Mouse (Mus musculus): ENCODE measurements at regions not wholly inside any gene's neighbourhood (a gene's known extent, or its start where the extent isn't known, plus 50 kb on each side); places are given as distances from the start of the nearest gene placed in this dataset.

DNA sequence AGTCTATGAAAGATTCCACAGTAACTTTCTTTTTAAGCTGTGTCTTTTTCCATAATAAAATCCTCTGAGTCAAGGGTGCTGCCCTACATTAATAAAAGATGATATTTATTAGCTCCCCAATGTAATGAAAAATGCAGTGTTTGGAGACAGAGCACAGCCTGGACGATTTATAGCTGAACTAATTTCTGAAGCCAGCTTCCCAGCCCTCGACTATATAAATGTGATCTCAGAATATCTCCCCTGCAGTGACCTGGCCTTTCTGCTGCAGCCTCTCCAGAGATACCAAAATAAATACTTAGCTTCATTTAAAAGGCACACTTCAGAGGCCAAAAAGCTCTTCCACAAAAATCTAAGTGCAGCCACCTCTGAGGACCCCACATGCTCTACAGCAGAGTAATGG lies 534.7 kb downstream of the Zfp619 start:
- DNase-seq: no peak

DNA sequence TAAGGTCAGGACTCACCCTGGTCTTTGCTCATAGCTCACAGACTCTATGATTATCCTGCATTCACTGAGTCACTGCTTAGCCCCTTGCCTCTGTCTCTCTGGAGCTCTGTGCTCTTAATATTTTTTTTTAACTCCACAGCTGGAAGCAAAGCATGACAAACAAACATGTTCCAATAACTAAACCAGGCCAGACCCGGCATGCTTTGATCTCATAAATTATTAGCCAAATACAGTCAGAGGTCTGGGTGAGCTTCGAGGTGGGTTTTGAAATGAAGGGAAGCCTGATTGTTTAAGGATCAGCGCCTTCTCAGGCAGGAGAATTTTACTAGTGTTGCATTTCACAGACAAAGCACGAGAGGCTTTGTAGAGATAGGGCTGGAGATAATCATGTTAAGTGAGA lies 541.3 kb downstream of the Zfp619 start:
- DNase-seq: no peak

DNA sequence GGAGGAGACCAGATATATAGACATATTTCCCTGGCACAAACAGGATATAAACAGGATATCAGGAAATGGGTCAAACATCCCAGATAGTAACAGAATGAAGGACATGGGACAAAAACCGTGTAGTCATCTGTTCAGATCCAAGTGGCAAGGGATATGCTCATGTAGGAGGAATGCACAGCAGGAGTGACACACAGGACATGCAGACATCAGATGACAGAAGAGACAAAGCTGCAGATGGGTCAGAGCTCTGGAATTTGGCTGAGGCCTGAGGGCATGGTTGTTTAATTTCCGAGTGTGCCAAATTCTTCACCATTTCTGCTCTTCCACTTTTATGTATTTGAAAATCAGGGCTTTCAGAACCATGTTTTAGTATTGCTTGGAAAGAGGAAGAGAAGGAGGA lies 547.1 kb downstream of the Zfp619 start:
- DNase-seq: no peak

DNA sequence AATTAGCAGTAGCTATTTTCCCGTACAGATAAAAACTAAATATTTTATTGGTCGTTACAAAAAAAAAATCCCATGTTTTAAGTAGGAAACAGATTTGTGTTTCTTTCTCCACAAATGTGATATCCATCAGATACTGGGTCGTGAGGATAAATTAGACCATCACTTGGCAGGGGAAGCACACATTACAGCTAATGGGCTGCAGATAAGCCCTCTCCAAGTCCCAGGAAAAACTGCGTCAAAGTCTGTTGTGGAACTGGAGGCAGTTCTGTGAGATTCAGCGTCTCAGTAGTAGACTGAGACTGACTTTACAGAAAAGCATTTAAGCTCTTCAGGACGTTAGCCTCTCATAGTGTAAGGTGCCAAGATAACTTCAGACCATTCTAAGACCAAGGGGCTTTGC lies 548.0 kb downstream of the Zfp619 start:
- DNase-seq: peak; percentile 5

DNA sequence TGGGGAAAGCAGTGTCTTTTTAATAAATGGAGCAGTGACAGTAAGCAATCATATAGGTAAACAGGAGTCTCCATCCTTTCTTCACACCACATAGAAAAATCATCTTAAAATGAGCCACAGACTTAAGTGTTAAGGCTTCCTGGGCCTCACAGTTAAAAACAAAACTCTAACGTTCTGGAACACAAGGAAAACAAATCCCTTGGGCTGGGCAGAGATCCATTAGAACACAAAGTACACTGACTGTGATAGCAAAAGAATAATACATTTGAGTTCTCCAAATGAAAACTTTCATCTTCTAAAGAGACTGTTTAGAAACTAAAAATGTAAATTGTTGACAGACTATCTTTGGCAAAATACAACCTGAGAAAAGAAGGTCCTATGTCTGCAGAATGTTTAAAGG lies 549.8 kb downstream of the Zfp619 start:
- no peak for DNase-seq

DNA sequence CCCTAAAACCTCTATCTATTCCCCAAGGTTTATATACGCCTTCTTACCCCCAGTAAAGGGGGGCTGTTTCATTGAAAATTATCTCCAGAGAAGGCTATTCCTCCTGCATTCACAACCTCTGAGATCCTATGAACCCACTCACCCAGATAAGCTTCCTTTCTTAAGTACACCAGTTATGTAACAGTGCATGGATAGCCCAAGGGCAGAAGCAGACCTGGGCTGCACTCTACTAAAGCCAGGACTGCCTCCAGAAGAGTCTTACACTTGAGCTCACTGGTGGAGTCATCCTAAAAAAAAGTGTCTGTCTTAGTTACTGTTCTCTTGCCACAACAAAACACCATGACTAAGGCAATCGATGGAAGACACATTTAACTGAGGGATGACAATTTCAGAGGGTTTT lies 553.7 kb downstream of the Zfp619 start:
- no peak for DNase-seq

DNA sequence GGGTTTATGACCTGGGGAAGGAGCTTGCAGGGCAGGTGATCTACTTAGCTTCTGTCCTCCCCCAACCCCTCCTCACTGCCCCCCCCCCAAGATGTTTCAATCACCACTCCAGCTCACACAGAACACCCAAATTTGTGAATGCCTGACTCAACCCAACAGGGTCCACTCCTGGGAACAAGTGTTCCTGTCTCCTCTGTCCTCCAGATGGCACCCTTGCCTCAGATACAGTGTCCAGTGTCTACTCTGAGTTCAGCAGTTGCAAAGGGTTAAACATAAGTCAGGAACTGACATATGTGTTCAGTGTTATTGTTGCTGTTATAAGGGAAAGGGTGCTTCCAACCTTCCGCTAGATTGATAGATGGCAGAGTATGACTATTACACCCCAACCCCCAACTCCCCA lies 554.9 kb downstream of the Zfp619 start:
- peak; percentile 11 for DNase-seq

DNA sequence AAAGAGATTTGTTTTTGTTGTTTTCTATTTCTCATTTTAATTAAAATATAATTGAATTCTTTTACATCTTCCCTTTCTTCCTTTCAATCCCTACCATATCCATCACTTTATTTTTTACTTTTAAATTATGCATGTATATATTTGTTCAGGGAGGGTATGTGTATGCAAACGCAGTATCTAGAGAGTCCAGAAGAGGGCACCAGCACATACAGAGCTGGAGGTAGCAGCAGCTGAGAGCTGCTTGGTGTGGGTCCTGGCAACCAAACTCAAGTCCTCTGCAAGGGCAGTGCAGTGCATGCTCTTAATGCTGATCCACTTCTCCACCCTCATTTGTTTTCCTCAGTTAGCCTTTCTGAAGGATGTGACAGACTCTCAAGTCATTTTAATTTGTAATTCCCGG lies 568.7 kb downstream of the Zfp619 start:
- DNase-seq: peak; percentile 62

DNA sequence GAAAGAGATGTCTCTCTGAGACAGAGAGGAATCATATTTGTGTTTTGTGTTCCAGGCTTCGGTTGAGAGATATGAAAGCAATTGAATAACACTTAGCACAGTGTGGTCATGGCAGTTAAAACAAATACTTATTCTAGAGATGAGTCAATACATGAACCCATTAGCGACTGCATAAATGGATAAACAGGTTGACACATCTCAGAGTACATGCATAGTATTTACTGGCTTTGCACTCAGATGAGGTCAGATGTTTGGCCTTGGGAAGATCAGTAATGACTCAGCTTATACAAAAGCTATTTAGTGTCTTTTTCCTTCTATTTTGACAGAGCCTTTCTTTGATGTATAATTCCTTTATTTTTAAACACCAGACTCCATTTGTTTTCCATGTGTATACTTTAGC lies 579.5 kb downstream of the Zfp619 start:
- DNase-seq: no peak

DNA sequence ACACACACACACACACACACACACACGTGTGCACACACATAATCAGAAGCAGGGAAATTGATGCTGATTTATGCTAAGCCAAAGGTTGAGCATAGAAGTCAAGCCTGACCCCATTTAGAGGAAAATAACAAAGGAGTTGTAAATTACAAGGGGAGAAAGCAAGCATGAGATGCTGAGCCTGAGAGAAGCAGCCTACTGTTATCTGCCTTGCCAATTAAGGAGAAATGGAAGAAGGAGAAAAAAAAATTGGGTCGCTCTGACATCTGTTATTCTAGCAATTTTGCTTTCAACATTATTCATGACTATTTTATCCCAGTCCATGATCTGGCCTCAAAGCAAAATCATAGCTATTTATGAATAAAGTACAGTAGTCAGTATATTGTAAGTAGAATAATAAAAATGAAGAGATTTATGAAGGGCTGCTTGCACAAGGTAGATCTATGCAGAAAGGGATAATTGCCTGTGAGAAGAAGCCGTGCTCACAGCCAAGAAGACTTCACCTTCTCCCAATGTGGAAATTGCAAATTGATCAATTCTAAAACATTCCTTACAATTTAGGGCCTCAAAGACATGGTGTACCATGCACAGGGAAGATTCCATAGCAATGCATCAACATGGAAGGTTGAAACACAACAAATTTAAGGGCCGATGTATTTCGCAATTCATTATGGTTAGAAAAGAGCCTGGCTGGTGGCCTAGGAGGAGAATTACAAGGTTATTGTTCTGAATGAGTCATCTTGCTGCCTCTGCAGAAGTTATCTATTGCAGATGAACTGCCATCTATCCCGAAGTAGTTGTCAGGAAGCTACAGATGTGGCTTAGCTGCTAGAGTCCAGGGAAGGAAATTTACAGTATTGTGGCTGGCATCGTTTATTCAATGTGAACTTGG lies 585.7 kb downstream of the Zfp619 start:
- peak; percentile 63 for DNase-seq

DNA sequence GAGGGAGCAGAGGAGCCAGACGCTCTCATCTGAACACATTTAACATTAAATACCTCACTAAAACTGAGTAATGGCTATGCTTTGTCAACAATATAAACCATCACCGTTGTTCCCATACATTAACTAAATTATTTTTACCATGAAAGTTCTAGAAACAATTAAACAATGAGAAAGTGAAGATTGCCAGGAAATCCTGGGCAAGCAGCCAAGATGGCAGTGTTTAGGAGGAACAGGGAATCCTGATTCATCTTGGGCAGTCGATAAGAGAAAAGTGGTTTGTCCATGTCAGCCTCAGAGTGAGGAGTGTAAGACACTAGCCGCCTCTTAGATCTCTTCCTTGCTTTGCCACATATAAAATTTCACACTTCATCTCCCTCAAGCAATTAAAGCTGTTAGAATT lies 625.3 kb downstream of the Zfp619 start:
- peak; percentile 47 for DNase-seq

DNA sequence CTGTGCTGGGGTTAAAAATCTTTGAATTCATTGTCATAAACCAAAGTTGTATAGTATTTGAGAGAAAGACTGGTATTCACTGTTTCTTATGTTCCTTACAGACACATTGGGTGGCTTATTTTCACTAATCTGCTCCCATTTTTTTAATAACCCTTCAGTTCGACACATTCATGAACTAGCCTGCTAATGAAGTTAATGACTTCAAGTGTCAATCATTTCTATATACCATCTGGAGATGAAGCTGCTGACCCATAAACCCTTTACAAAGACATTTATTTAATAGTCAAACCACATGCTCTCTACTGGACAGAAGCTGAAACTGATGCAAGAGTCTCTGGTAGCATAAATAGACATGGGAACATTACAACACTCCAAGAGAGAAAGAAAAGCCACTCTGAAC lies 626.9 kb downstream of the Zfp619 start:
- no peak for DNase-seq

DNA sequence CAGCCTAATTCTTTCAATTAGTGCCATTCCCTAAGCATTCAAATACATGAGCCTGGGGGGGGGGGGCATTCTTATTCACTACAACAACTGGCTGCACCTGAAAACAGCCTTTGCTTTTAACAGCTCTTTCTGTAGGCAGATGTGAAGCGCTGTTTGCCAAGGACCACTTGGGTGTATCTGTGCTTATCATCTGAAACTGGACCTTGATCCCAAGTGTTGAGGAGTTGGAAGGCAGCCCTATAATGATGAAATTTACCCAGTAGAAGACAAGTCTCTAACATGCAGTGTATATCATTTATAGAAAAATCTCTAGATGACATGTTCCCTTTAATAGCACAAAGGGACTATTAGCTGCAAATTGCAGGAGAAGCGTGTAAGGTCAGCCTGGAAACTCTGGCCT lies 660.0 kb downstream of the Zfp619 start:
- no peak for DNase-seq

DNA sequence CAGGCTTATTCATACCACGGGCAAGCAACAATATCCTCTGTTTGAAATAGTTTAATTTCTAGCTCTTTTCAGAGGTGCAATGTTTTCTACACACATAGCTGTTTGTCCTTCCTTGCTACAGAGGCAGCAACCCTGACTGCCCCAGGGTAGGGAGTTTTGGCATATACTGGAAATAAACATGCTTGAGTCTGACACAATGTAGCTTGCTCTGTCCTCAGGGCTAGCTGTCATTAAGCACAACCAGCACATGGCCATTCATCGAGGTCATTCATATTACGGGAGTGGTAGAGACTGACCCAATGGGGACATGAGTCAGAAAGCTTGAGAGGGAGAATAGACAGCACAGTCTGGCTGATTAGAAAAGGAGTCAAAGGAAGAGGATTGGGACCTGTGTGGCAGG lies 677.8 kb downstream of the Zfp619 start:
- peak; percentile 12 for DNase-seq

DNA sequence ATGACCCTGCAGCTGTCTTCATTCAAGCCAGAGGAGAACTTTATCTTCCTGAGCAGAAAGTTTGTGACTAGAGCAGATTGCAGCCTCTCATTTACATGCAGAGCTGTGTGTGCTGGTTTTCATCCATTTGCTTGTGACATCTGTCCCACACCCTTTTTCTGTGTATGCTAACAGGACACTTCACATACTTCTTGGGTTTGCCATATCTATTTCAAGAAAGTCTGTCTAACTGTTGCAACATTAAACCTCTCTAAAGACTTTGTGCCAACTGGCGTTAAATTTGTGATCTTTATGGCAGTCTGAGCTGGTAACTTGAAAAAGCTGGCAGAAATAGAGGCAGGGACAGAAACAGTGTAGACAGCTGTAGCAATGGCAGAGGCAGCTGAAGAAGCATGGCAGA lies 685.0 kb downstream of the Zfp619 start:
- no peak for DNase-seq

DNA sequence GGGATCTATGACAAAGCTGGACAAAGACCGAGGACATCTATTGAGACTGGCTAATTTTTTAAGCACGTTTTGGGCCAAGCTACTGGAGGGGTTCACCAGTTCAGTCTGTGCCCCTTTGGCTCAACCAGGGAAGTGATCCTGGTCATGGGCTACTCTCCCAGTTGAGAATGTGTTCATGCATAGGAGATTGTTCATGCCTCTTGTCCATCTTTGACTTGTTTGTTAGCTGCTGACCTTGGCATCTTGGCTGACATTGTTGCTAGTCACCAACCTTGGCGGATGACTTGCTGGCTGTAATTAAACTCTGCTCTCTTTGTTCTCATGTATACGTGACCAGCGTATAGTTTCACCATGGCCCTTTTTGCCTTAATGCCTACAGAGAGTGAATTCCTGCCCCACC lies 686.2 kb upstream of the Vstm2b start:
- DNase-seq: peak; percentile 28

DNA sequence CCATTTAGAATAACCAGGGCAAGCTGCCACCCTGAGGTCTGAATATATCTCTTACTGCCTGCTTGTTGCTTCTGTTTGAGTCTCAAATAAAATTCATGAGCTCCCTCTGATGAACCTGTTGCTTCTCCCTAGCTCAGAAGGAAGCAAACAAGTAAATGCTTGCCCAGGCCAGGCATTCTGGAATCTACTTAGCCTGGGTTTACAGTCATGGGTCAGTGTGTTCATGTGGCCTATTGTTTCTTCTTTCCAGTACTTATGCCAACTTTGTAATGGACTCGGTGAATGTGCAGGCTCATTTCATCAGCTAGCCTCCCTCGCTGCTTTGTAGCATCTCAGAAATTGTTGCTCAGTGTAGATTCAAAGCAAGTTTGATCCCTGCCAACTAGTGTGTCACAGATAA lies 685.6 kb upstream of the Vstm2b start:
- no peak for DNase-seq

DNA sequence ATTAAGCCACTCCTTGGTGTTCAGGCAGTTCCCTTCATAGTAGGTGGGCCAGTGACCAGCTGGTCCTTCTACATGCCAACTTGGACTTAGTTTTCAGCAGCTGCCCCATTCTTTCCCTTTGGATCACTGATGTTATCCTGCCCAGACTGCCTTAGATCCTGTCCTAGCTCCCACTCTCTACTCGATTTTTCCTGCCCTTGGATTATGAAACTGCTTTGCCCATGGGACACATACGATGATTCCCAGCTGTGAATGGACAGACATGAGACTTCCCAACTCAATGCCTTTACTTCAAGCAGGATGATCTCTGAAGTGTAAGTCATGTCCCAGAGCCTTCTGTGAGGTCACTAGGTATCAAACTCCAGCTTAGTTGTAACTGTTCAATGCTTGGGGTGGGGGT lies 684.5 kb upstream of the Vstm2b start:
- DNase-seq: no peak

DNA sequence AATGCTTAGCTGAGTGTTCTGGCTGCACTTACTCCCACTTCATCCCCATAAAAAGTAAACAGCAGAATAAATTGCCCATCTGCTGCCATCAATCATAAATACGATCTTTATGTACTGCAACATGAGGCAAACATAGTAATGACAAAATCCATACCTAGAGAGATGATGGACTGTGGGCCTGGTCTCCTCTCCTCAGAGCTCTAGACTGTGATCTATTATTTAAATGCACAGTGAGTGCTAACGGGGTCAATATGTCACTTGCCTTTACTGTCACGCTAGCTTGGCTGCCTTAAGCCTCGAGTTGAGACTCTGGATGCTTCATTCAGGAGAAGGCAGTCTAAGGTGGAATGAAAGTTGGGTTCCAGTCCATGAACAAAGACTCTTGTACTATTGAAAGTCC lies 683.7 kb upstream of the Vstm2b start:
- DNase-seq: no peak

DNA sequence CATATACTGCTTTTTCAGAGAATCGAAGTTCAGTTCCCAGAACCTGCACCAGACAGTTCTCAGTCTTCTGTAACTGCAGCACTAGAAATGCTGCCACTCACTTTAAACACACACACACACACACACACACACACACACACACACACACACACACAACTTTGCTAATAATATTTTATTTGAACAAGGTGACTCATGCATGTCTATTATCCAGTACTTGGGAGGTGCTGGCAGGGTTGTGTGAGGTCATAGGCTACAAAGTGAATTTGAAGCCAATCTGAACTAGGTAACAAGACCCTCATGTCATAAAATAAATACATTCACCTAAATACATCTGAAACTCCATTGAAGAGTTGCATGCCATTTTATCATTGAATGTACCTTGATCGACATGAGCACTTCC lies 682.9 kb upstream of the Vstm2b start:
- peak; percentile 40 for DNase-seq

DNA sequence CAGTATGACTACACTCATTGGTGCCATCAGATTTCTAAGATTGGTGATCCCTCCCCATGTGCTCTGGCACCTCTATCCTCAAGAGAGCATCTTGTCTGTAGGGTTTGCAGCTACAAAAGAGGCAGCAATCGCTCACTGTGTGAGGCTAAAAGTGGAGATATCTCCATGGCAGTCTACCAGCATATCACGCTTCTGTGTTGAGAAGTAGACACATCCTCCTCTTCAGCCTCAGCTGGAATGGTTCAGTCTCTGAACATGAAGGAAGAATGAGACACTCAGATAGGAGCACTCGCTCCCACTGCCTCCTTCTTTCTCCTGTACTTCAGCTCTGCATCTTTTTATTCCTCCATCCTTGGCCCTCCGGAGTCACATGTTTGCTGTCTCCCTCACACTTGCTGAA lies 677.6 kb upstream of the Vstm2b start:
- no peak for DNase-seq

DNA sequence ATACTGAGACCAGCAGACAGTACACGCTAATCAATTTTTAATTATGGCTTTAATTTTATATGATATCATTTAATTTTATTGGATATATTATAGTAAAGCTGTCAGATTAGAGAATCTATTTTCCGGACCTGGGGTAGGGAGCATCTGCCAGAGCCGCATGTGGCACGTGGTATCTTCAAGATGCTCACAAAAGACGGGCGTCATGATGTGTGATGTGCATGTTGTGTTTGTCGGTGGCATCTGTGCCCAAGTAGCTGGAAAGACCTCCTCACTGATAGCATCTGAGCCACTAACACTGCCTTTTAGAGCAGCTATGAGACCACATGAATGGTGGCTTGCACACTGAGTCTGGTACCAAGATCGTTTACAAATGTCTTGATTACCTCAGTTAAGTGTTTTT lies 652.9 kb upstream of the Vstm2b start:
- no peak for DNase-seq

DNA sequence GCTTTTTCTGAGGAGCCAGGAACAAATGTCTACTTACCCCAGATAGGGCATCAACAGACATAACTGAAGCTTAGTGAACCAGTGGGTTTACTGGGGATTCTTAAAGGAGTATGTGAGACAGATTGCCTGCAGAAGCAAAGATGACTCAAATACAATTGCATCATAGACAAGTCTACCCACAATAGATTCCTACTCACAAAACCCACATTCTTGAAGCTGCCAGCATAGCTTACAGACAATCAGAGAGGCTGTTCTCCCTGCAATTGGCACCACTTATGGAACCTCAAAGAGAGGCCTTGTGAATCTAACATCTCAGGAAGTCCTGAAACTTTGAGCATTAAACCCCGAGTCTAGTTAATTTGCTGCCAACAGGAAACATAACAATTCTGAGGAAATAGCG lies 649.6 kb upstream of the Vstm2b start:
- no peak for DNase-seq

DNA sequence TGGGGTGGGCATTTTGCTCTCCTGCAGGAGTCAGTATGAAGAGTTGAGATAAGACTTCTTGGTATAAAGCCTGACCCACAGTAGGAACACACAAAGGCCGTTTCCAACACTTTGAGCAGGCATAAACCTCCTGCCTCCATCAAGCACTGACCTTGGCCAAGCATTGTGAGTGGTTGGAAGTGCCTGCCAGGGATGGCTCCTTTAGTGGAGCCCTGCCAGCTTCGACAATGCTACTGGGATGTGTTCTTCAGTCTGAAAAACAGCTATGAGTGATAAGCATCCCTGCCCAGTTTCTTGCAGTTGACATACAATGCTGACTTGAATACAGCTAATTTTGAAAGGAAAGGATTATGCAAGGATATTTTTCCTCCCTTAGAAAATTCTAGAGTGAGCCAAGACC lies 644.6 kb upstream of the Vstm2b start:
- DNase-seq: peak; percentile 28
